Mouse (Mus musculus) forebrain, embryonic 11.5 days (tissue): ENCODE data around the gene Serpinb6b. TPM values are rescaled to one million over a fixed set of nuclear protein-coding genes. Genes with fewer than 3 reads are reported as not detected.
"Not testable (repeated sequence)": the region's sequence is repeated elsewhere in the genome, so short reads cannot be mapped to it uniquely, and the experiment has no call there.

ENCODE experiments used
- ATAC-seq: fragments of 200-750 bp; cut with Nextera tagmentation; replicated peaks from 2 replicates; pipeline ENCODE4 v1.8.0; 2017; ENCODE audit warnings: moderate TSS enrichment; ENCODE audit not compliant: low FRiP score
- DNase-seq: peaks from one replicate; pipeline ENCODE4 v3.0.0-alpha.2; 2017; ENCODE audit warnings: low spot score
- H3K27ac ChIP-seq: fragments of 300-500 bp; sonication (generic); 2 replicates; pipeline ENCODE4 v1.5.1; 2014; ENCODE audit warnings: low read depth, low read length
- H3K27me3 ChIP-seq: fragments of 300-500 bp; sonication (generic); 2 replicates; pipeline ENCODE4 v1.6.1; 2014; ENCODE audit warnings: mild to moderate bottlenecking, low read length, mixed read lengths; ENCODE audit not compliant: control insufficient read depth, insufficient read depth
- H3K36me3 ChIP-seq: fragments of 300-500 bp; sonication (generic); 2 replicates; pipeline ENCODE4 v1.6.1; 2014; ENCODE audit warnings: mild to moderate bottlenecking, low read length, moderate library complexity, mixed read lengths; ENCODE audit not compliant: control insufficient read depth, insufficient read depth
- H3K4me1 ChIP-seq: fragments of 300-500 bp; sonication (generic); replicated peaks from 2 replicates; pipeline ENCODE4 v1.6.1; 2014; ENCODE audit warnings: low read length, mixed read lengths; ENCODE audit not compliant: control insufficient read depth, insufficient read depth
- H3K4me2 ChIP-seq: fragments of 300-500 bp; sonication (generic); 2 replicates; pipeline ENCODE4 v1.6.1; 2014; ENCODE audit warnings: low read depth, mild to moderate bottlenecking, low read length, moderate library complexity, mixed read lengths; ENCODE audit not compliant: severe bottlenecking
- H3K4me3 ChIP-seq: fragments of 300-500 bp; sonication (generic); 2 replicates; pipeline ENCODE4 v1.5.1; 2014; ENCODE audit warnings: low read depth, low read length
- H3K9ac ChIP-seq: fragments of 300-500 bp; sonication (generic); 2 replicates; pipeline ENCODE4 v1.6.1; 2014; ENCODE audit warnings: low read length
- H3K9me3 ChIP-seq: fragments of 300-500 bp; sonication (generic); 2 replicates; pipeline ENCODE4 v1.6.1; 2016; ENCODE audit warnings: low read length, mixed read lengths; ENCODE audit not compliant: control insufficient read depth
- WGBS: fragments of 180-500 bp; shearing (Covaris S2); extraction: QIAGEN DNeasy Blood & Tissue Kit; methylation state at CpG from one replicate; pipeline ENCODE4 v1.1.7; 2014; 5-methylcytosine and 5-hydroxymethylcytosine counted together
- polyA plus RNA-seq: library from polyadenylated mRNA; unstranded; fragments of >200 nt; fragmentation: Nextera tagmentation; extraction: Ambion mirVana; gene quantifications from 2 replicates; pipeline ENCODE4 v1.2.1, GENCODE M21; 2014

The Serpinb6b gene
- polyA plus RNA-seq, 1 experiment from 2014 or later: 0.53 TPM

DNA sequence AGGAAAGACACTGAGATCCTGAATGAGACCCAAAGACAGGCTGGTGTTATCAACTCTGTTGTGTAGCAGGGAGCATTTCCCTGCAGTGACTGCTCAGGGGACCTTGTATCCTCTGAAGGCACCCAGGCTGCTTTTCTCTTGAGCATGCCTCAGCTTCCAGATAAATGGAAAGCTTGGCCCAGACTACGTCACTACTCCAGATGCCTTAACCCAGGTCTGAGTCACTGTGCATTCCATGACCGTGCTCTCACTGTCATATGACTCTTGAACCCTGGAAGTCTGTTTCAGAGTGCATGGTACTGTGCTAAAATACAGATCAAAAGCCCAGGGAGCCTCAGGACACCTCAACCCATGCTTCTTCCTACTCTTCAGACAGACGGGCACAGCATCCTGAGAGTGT, 25.8 kb upstream of the Serpinb6b start:
- WGBS: 83% methylated on average over 3 of the region's 3 CpGs
- H3K9me3 ChIP-seq, DNase-seq, H3K27ac ChIP-seq, H3K4me3 ChIP-seq, H3K36me3 ChIP-seq, H3K4me1 ChIP-seq, H3K27me3 ChIP-seq, H3K4me2 ChIP-seq, H3K9ac ChIP-seq, ATAC-seq: not testable (repeated sequence)

DNA sequence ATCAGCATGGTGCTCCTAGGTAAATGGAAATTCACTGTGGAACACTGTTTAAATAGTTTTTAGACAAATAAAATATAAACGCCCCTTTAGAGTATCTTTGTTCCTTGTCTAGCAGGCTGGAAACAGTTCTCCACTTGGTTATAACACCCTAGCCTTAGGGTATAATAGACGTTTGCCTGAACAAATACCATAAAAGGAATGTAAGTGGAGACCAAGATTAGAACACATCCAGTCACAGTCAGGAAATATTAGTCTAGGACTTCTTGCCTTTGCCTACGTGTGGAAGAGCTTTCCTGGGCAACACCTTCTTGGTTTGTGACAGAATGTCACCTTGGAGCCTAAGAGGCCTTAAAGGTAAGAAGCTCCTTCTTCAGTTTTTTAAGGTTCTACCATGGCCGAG, 8.5 kb upstream of the Serpinb6b start:
- Histone ChIP-seq H3K4me1 (no peaks in the 10 kb centered on the region), H3K36me3 (no peaks in the 10 kb centered on the region), H3K27ac (no peak overlapping the region), H3K9me3 (no peaks in the 10 kb centered on the region), H3K9ac (no peak overlapping the region), H3K4me3 (no peak overlapping the region), H3K27me3 (no peaks in the 10 kb centered on the region), H3K4me2 (no peak overlapping the region)
- DNase-seq (no peak), ATAC-seq (no peak)
- WGBS: 75% methylated on average over 4 of the region's 4 CpGs

DNA sequence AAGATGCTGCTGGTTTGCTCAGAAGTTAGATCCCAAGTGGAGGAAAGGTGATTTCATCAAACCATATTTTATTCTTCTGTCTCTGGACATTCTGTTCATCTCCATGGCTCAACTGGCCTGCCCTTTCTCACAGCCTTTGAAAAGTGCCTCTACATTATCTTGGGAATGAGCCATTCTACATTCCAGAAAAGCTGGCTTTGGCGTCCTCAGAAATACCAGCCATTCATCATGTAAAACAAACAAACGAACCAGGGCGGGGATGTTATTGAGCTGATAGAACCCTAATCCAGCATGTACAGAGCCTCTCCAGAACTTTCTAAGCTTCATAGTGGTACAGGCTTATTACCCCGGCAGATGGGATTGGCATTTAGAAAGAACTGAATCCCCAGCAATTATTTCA, 7.1 kb upstream of the Serpinb6b start:
- H3K4me1 ChIP-seq: no peaks in the 10 kb centered on the region
- H3K36me3 ChIP-seq: no peaks in the 10 kb centered on the region
- H3K9me3 ChIP-seq: no peaks in the 10 kb centered on the region
- H3K9ac ChIP-seq: no peak overlapping the region
- H3K27me3 ChIP-seq: no peaks in the 10 kb centered on the region
- H3K4me3 ChIP-seq: no peak overlapping the region
- no peak overlapping the region for H3K4me2 ChIP-seq
- ATAC-seq: no peak
- WGBS: 83% methylated on average over 4 of the region's 4 CpGs
- H3K27ac ChIP-seq: no peak overlapping the region
- DNase-seq: no peak

DNA sequence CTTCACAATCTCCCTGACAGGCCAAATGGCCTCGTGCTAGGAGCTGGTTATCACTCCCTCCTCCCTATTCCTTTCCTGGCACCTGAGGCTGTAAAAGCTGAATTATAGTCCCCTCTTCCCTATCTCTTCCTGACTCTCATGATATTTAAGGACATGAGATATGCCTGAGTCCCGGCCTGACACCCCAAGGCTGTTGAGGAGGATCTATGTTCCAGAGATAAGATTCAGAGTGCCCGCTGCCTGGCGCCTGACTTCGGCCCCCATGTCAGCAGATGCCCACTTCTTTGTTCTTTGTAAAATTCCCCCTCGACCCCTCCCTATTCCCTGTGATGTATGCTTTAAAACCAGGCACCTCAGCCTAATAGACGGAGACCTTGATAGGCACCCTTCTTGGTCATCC, 6.5 kb upstream of the Serpinb6b start:
- not testable (repeated sequence) for H3K36me3 ChIP-seq, DNase-seq, H3K9ac ChIP-seq, H3K9me3 ChIP-seq, H3K4me1 ChIP-seq, H3K4me2 ChIP-seq, H3K27ac ChIP-seq, H3K4me3 ChIP-seq, ATAC-seq, H3K27me3 ChIP-seq
- 92% methylated on average over 7 of the region's 7 CpGs for WGBS

DNA sequence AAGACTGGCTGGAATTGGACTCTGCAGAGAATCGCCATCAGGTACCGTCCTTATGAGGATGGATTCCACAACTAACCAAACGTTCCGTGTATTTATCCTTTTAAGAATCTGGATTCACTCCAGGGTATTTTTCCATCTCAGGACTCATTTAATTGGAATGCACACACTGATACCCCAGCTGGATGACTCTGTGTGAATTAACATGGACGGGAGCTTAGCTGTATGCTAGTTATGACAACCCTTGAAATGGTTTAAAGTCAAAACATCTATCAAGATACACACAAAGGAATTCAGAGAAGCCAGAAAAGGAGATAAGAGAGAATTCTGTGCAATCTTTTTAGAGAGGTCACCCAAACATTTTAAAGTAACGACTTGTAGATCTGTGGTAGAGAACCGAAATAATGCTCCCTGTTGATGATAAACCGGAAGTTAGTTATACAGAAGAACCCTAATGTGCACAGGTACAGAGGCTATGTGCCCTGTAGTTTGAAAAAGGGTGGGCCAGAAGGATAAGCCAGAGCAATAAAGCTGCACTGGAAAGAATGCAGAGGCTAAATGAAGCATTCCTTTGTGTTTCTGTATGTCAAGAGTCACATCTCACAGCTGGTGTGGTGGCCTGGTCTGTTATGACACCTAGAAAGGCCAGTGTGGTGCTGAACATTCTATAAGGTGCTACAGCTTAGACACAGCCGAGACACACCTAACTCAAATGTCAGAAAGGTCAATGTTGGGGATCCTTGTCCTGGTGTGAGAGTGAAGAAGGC, 837 bp upstream of the Serpinb6b start:
- H3K36me3 ChIP-seq: no peaks in the 10 kb centered on the region
- no peak overlapping the region for H3K9ac ChIP-seq
- no peak overlapping the region for H3K4me2 ChIP-seq
- no peak overlapping the region for H3K4me3 ChIP-seq
- no peaks in the 10 kb centered on the region for H3K9me3 ChIP-seq
- H3K27ac ChIP-seq: no peak overlapping the region
- no peaks in the 10 kb centered on the region for H3K4me1 ChIP-seq
- 88% methylated on average over 9 of the region's 9 CpGs for whole genome bisulfite sequencing
- DNase-seq: no peak
- ATAC-seq: no peak
- no peaks in the 10 kb centered on the region for H3K27me3 ChIP-seq

DNA sequence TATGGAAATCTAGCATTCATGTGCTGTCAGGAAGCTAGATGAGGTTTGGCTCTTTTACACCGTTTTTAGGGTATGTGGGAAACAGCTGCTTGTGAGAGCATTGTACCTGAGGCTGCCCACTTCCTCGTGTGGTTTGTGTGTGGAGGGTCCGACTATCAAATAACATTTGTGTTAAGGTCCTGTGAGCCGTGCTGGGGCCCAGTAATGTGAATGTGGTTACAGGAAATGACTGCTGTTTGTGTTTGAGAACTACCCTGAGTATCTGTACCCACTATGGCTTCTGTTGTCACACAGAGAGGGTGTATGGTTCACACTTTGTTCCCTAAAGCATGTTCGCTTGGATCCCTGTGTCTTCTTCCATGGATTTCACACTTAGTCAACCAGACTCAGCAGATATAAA, 1.1 kb downstream of the Serpinb6b start:
- DNase-seq (no peak), ATAC-seq (no peak)
- H3K9me3 ChIP-seq: no peaks in the 10 kb centered on the region
- no peak overlapping the region for H3K27ac ChIP-seq
- H3K27me3 ChIP-seq: no peaks in the 10 kb centered on the region
- no peak overlapping the region for H3K4me3 ChIP-seq
- H3K36me3 ChIP-seq: no peaks in the 10 kb centered on the region
- H3K9ac ChIP-seq: no peak overlapping the region
- H3K4me1 ChIP-seq: no peaks in the 10 kb centered on the region
- H3K4me2 ChIP-seq: no peak overlapping the region
- WGBS: 80% methylated on average over 5 of the region's 5 CpGs

DNA sequence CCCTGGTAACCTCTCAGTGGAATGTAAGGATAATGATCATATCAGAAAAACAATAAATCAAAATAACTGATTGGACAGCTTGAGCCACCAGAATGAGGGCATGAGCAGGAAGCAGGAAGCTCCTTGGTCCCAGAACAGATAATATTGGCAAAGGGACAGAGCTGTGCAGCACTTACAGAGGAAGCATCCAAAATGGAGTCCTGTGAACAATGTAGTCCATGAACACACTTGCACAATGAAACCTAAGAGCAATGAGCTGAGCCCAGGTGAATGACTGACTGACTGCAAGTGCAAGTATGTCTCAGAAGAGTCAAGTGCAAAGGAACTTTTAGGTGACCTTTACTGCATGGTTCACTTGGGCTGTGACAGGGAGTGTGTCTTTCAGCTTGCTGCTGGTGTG, 2.2 kb downstream of the Serpinb6b start:
- H3K4me2 ChIP-seq: no peak overlapping the region
- no peak overlapping the region for H3K9ac ChIP-seq
- no peaks in the 10 kb centered on the region for H3K36me3 ChIP-seq
- H3K27me3 ChIP-seq: no peaks in the 10 kb centered on the region
- DNase-seq (no peak), ATAC-seq (no peak)
- no peak overlapping the region for H3K27ac ChIP-seq
- no peak overlapping the region for H3K4me3 ChIP-seq
- no peaks in the 10 kb centered on the region for H3K9me3 ChIP-seq
- no peaks in the 10 kb centered on the region for H3K4me1 ChIP-seq

DNA sequence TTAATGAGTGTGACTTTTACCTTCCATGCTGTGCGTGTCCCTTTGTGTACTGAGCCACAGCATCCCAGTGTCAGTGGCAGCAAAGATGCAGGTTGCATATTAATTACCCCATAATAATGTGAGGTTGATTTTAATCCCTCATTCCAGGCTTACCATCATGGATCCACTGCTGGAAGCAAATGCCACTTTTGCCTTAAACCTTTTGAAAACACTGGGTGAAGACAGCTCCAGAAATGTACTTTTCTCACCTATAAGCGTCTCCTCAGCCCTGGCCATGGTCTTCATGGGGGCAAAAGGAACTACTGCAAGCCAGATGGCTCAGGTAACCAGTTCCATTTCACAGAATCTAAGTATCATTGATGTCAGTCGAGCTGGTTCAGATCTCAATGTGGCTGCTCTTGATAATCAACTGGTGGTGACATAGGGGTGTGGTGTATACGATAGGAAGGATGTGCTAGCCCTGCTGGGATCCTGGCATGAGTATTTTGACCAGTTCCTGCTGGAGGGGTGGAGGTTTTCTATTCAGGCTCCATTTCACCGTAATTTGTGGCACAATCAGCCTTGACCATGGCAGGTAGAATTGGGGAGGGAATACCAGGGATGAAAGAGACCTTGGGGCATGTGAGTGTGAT, 3.5 kb downstream of the Serpinb6b start:
- Histone ChIP-seq H3K4me2 (no peak overlapping the region), H3K4me3 (no peak overlapping the region), H3K9ac (no peak overlapping the region), H3K36me3 (no peaks in the 10 kb centered on the region), H3K9me3 (no peaks in the 10 kb centered on the region), H3K4me1 (no peaks in the 10 kb centered on the region), H3K27ac (no peak overlapping the region), H3K27me3 (no peaks in the 10 kb centered on the region)
- DNase-seq (no peak), ATAC-seq (no peak)
- 74% methylated on average over 5 of the region's 5 CpGs for WGBS
